Mouse (Mus musculus) liver, postnatal 0 days (tissue): ENCODE results near the gene Nptxr. TPM values are rescaled to one million over a fixed set of nuclear protein-coding genes. Genes with fewer than 3 reads are reported as not detected.
A peak's percentile ranks its signal among the peaks of the same experiment; 100 is the strongest.

ENCODE experiments used
- ATAC-seq: fragments of 200-750 bp; cut with Nextera tagmentation; 2 replicates; pipeline ENCODE4 v1.8.0; 2017; ENCODE audit warnings: mild to moderate bottlenecking, moderate library complexity
- DNase-seq: peaks from one replicate; pipeline ENCODE4 v3.0.0-alpha.2; 2016
- H3K27ac ChIP-seq: fragments of 300-500 bp; sonication (generic); 2 replicates; pipeline ENCODE4 v1.5.1; 2014; ENCODE audit warnings: antibody characterized with exemption, moderate library complexity, mild to moderate bottlenecking, low read depth
- H3K27me3 ChIP-seq: fragments of 300-500 bp; sonication (generic); 2 replicates; pipeline ENCODE4 v1.6.1; 2014; ENCODE audit warnings: low read length, control low read depth, mixed read lengths; ENCODE audit not compliant: insufficient read depth
- H3K36me3 ChIP-seq: fragments of 300-500 bp; sonication (generic); replicated peaks from 2 replicates; pipeline ENCODE4 v1.6.1; 2014; ENCODE audit warnings: mild to moderate bottlenecking, control low read depth, low read length, moderate library complexity, mixed read lengths; ENCODE audit not compliant: insufficient read depth
- H3K4me1 ChIP-seq: fragments of 300-500 bp; sonication (generic); 2 replicates; pipeline ENCODE4 v1.6.1; 2014; ENCODE audit warnings: antibody characterized with exemption, mild to moderate bottlenecking, control low read depth; ENCODE audit not compliant: insufficient read depth
- H3K4me2 ChIP-seq: fragments of 300-500 bp; sonication (generic); 2 replicates; pipeline ENCODE4 v1.6.1; 2014; ENCODE audit warnings: low read depth, mild to moderate bottlenecking, low read length, moderate library complexity, mixed read lengths
- H3K4me3 ChIP-seq: fragments of 300-500 bp; sonication (generic); 2 replicates; pipeline ENCODE4 v1.5.1; 2014; ENCODE audit warnings: low read depth, low read length
- H3K9ac ChIP-seq: fragments of 300-500 bp; sonication (generic); replicated peaks from 2 replicates; pipeline ENCODE4 v1.6.1; 2014; ENCODE audit warnings: mild to moderate bottlenecking, moderate library complexity
- H3K9me3 ChIP-seq: fragments of 300-500 bp; sonication (generic); 2 replicates; pipeline ENCODE4 v1.6.1; 2016; ENCODE audit warnings: mild to moderate bottlenecking, control low read depth, low read length, mixed read lengths
- CTCF ChIP-seq: sonication (generic); IDR thresholded peaks from 2 replicates; pipeline ENCODE4 v1.5.1; 2016; ENCODE audit warnings: antibody characterized with exemption, low read depth
- EP300 ChIP-seq: IDR thresholded peaks from 2 replicates; pipeline ENCODE4 v1.6.1; 2016; ENCODE audit warnings: antibody characterized with exemption, low read depth, mild to moderate bottlenecking
- WGBS: fragments of 180-500 bp; shearing (Covaris S2); extraction: QIAGEN DNeasy Blood & Tissue Kit; methylation state at CpG from one replicate; pipeline ENCODE4 v1.1.7; 2014; ENCODE audit not compliant: insufficient replicate concordance; 5-methylcytosine and 5-hydroxymethylcytosine counted together
- polyA plus RNA-seq: library from polyadenylated mRNA; unstranded; fragments of >200 nt; fragmentation: Nextera tagmentation; extraction: Ambion mirVana; gene quantifications from 2 replicates; pipeline ENCODE4 v1.2.1, GENCODE M21; 2015

Gene Nptxr
- polyA plus RNA-seq, 1 experiment from 2014 or later, result 0.13 TPM

GRCm38 (mm10) chr15:79810061-79810460 is 5.5 kb upstream of the Nptxr start:
- no peak overlapping the region for H3K4me2 ChIP-seq
- 48% methylated on average over 3 of the region's 3 CpGs for WGBS
- H3K4me1 ChIP-seq, result no peaks in the 10 kb centered on the region
- no peak for DNase-seq
- TF ChIP-seq EP300 (no peak), CTCF (no peak)
- H3K27ac ChIP-seq, result no peak overlapping the region
- no peaks in the 10 kb centered on the region for H3K36me3 ChIP-seq
- H3K4me3 ChIP-seq, result no peak overlapping the region
- peaks cover 39% of the 10 kb centered on the region for H3K27me3 ChIP-seq
- ATAC-seq, result no peak
- no peaks in the 10 kb centered on the region for H3K9me3 ChIP-seq
- no peak overlapping the region for H3K9ac ChIP-seq

- Histone ChIP-seq H3K27ac (no peak overlapping the region), H3K4me3 (no peak overlapping the region), H3K27me3 (peaks cover 52% of the 10 kb centered on the region), H3K4me2 (no peak overlapping the region), H3K9me3 (no peaks in the 10 kb centered on the region), H3K36me3 (no peaks in the 10 kb centered on the region), H3K4me1 (peaks cover 9% of the 10 kb centered on the region; the same call in 1 of the 2 replicates), H3K9ac (no peak overlapping the region)
- 55% methylated on average over 5 of the region's 5 CpGs for WGBS
- TF ChIP-seq CTCF (no peak), EP300 (no peak)
- no peak for ATAC-seq
- DNase-seq, result no peak
These were observed 4.1 kb upstream of the Nptxr start for GRCm38 (mm10) chr15:79808658-79809057.

GRCm38 (mm10) chr15:79808114-79808513 is 3.5 kb upstream of the Nptxr start:
- no peaks in the 10 kb centered on the region for H3K9me3 ChIP-seq
- H3K4me3 ChIP-seq, result no peak overlapping the region
- TF ChIP-seq EP300, result no peak
- peak; percentile 77 for TF ChIP-seq CTCF
- H3K4me2 ChIP-seq, result no peak overlapping the region
- no peaks in the 10 kb centered on the region for H3K36me3 ChIP-seq
- H3K27me3 ChIP-seq, result peaks cover 57% of the 10 kb centered on the region
- ATAC-seq (no peak), DNase-seq (peak; percentile 52)
- H3K4me1 ChIP-seq, result peaks cover 11% of the 10 kb centered on the region; the same call in 1 of the 2 replicates
- H3K9ac ChIP-seq, result no peak overlapping the region
- no peak overlapping the region for H3K27ac ChIP-seq
- 22% methylated on average over 5 of the region's 5 CpGs for WGBS

GRCm38 (mm10) chr15:79807050-79807449 is 2.5 kb upstream of the Nptxr start:
- no peak overlapping the region for H3K4me3 ChIP-seq
- ATAC-seq, result no peak
- no peaks in the 10 kb centered on the region for H3K36me3 ChIP-seq
- peaks cover 11% of the 10 kb centered on the region; the same call in 1 of the 2 replicates for H3K4me1 ChIP-seq
- peaks cover 68% of the 10 kb centered on the region for H3K27me3 ChIP-seq
- no peak for DNase-seq
- no peak overlapping the region for H3K4me2 ChIP-seq
- no peak overlapping the region for H3K27ac ChIP-seq
- no peaks in the 10 kb centered on the region for H3K9me3 ChIP-seq
- TF ChIP-seq CTCF (no peak), EP300 (no peak)
- H3K9ac ChIP-seq, result no peak overlapping the region
- WGBS, result 57% methylated on average over 1 of the region's 1 CpGs

- DNase-seq (no peak), ATAC-seq (no peak)
- Histone ChIP-seq H3K36me3 (no peaks in the 10 kb centered on the region), H3K4me1 (peaks cover 11% of the 10 kb centered on the region; the same call in 1 of the 2 replicates), H3K9me3 (no peaks in the 10 kb centered on the region), H3K4me3 (no peak overlapping the region), H3K9ac (no peak overlapping the region), H3K27ac (no peak overlapping the region), H3K27me3 (peaks cover 83% of the 10 kb centered on the region), H3K4me2 (no peak overlapping the region)
- TF ChIP-seq CTCF (no peak), EP300 (no peak)
- 24% methylated on average over 8 of the region's 8 CpGs for WGBS
These were observed 680 bp upstream of the Nptxr start for GRCm38 (mm10) chr15:79805246-79805645.

GRCm38 (mm10) chr15:79803533-79804351 is 824 bp downstream of the Nptxr start:
- no peak overlapping the region for H3K27ac ChIP-seq
- peaks cover 81% of the 10 kb centered on the region for H3K27me3 ChIP-seq
- no peak overlapping the region for H3K9ac ChIP-seq
- ATAC-seq (no peak), DNase-seq (no peak)
- peaks cover 11% of the 10 kb centered on the region; the same call in 1 of the 2 replicates for H3K4me1 ChIP-seq
- 11% methylated on average over 57 of the region's 81 CpGs for WGBS
- no peak for TF ChIP-seq CTCF
- TF ChIP-seq EP300, result no peak
- no peaks in the 10 kb centered on the region for H3K9me3 ChIP-seq
- no peaks in the 10 kb centered on the region for H3K36me3 ChIP-seq
- H3K4me2 ChIP-seq, result peak overlapping the region; percentile 76
- H3K4me3 ChIP-seq, result peak overlapping the region; percentile 51
